Mouse (Mus musculus): Measurements from ENCODE around the gene Tmc6. TPM values are rescaled to one million over a fixed set of nuclear protein-coding genes. Genes with fewer than 3 reads are reported as not detected.
A peak's percentile ranks its signal among the peaks of the same experiment; 100 is the strongest.

The Tmc6 gene
- polyA plus RNA-seq, 1 experiment from 2014 or later, result 16.5 TPM

DNA sequence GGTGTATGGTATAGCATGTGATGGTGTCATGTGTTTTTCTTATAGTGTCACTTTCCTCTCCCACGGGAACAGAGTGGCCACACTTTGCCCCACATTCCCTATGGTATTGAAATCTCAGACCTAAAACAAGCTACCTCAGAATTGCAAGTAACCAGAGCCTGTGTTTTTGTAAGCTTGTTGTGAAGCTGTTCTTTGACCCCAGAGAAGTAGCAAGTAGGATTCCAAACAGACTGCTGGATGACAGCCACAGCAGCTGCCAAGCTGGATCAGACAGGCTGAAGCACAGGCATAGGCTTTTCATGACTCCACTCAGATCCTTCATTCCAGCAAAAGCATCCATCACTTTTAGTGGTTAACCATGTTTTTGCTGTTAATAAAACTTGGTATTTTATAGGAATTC is 53.2 kb downstream of the Tmc6 start:
- Histone ChIP-seq H3K4me3 (ENCODE audit: low read depth, low read length) (no peak overlapping the region), H3K4me2 (ENCODE audit: low read depth, low read length) (no peak overlapping the region), H3K27me3 (replicated peaks; ENCODE audit: control insufficient read depth, insufficient read depth, low read length) (no peaks in the 10 kb centered on the region), H3K9me3 (ENCODE audit: control insufficient read depth, low read length) (no peaks in the 10 kb centered on the region), H3K27ac (replicated peaks; ENCODE audit: low read depth, low read length) (peak overlapping the region; percentile 76), H3K4me1 (ENCODE audit: control insufficient read depth, insufficient read depth, low read length) (peaks cover 8% of the 10 kb centered on the region; the same call in 1 of the 2 replicates), H3K9ac (ENCODE audit: low read depth, low read length) (no peak overlapping the region), H3K36me3 (ENCODE audit: control insufficient read depth, insufficient read depth, low read length) (peaks cover 26% of the 10 kb centered on the region)
- 35% methylated on average over 1 of the region's 1 CpGs for WGBS
- DNase-seq (ENCODE audit: low spot score) (peak; percentile 87), ATAC-seq (ENCODE audit: low read depth) (peak; percentile 69)

DNA sequence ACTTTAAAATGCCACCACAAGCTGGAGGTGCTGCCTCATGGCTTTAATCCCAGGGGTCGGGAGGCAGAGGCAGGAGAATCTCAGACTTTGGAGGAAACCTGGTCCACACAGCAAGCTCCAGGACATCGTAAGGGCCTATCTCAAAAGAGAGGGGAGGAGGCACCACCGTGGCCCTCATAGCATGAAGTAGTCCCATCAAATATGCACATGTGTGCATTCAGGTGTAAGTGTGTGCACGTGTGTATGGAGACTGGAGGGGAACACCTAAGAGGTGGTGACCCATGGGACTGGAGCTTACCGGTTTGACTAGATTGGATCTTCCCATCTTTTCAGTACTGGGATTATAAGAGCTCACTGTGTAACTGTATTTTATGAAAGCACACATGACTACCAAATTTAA is 53.8 kb downstream of the Tmc6 start:
- H3K4me1 ChIP-seq (ENCODE audit: control insufficient read depth, insufficient read depth, low read length), result peaks cover 8% of the 10 kb centered on the region; the same call in 1 of the 2 replicates
- no peaks in the 10 kb centered on the region for H3K27me3 ChIP-seq (replicated peaks; ENCODE audit: control insufficient read depth, insufficient read depth, low read length)
- no peak overlapping the region for H3K4me2 ChIP-seq (ENCODE audit: low read depth, low read length)
- 88% methylated on average over 5 of the region's 5 CpGs for WGBS
- no peaks in the 10 kb centered on the region for H3K9me3 ChIP-seq (ENCODE audit: control insufficient read depth, low read length)
- H3K27ac ChIP-seq (replicated peaks; ENCODE audit: low read depth, low read length), result peak overlapping the region; percentile 76; the same call in 1 of the 2 replicates
- H3K9ac ChIP-seq (ENCODE audit: low read depth, low read length), result no peak overlapping the region
- peaks cover 26% of the 10 kb centered on the region for H3K36me3 ChIP-seq (ENCODE audit: control insufficient read depth, insufficient read depth, low read length)
- DNase-seq (ENCODE audit: low spot score), result no peak
- no peak overlapping the region for H3K4me3 ChIP-seq (ENCODE audit: low read depth, low read length)
- ATAC-seq (ENCODE audit: low read depth), result no peak

DNA sequence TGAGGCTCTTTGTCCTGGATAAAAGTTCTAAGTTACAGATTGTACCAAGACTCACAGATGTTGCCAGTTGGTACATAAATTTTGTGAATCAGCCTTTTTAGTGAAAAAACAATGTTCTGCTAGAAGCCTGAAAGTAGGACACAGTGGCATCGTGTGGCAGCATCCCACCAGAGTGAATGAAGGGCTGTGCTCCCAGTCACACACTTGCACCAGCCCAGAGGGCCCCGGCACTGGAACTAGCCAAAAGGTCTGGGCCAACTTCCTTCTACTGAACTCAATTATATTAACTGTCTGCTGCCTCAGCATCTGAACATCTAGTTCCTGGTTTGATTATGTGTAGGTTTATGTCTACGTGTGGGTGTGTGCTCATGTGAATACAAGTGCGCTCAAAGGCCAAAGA is 55.0 kb downstream of the Tmc6 start:
- Histone ChIP-seq H3K9me3 (ENCODE audit: control insufficient read depth, low read length) (no peaks in the 10 kb centered on the region), H3K36me3 (ENCODE audit: control insufficient read depth, insufficient read depth, low read length) (peaks cover 32% of the 10 kb centered on the region)
- 89% methylated on average over 4 of the region's 4 CpGs for WGBS

DNA sequence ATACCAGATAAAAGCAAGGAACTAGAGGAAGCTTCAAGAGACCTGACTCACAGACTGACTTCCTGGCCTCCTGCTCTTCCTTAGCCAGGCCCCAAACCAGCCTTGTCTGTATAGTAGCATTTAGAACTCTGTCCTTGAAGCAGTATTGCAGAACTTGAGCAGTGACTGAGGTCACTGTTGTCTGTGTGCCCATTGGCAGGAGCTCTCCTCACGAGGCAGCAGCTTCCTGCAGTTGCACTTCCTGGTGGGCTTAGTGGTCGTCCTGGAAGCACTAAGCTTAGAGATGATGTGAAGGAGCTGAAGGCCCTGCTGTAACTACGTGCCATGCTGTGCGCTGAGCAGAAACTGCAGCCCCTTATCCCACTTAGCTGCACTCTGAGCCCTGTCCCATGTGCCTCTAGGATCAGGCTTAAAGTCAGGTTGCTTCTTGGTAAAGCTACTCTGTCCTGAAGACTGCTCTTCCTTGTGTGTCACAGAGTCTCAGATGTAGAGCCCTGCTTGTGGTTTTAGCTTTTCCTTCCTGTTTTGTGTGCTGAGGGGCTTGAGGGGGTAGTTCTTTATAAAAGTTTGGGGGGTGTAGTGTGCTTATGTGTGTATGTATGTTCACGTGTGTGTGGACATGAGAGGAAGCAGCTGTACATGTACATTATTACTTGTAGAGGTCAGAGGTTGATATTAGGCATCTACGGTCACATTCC is 57.2 kb downstream of the Tmc6 start:
- DNase-seq (ENCODE audit: low spot score) (no peak), ATAC-seq (ENCODE audit: low read depth) (no peak)
- no peak overlapping the region for H3K27ac ChIP-seq (replicated peaks; ENCODE audit: low read depth, low read length)
- no peaks in the 10 kb centered on the region for H3K9me3 ChIP-seq (ENCODE audit: control insufficient read depth, low read length)
- no peak overlapping the region for H3K9ac ChIP-seq (ENCODE audit: low read depth, low read length)
- no peak overlapping the region for H3K4me3 ChIP-seq (ENCODE audit: low read depth, low read length)
- 81% methylated on average over 6 of the region's 6 CpGs for WGBS
- peaks cover 49% of the 10 kb centered on the region for H3K36me3 ChIP-seq (ENCODE audit: control insufficient read depth, insufficient read depth, low read length)
- H3K4me1 ChIP-seq (ENCODE audit: control insufficient read depth, insufficient read depth, low read length), result peaks cover 8% of the 10 kb centered on the region; the same call in 1 of the 2 replicates
- H3K27me3 ChIP-seq (replicated peaks; ENCODE audit: control insufficient read depth, insufficient read depth, low read length), result no peaks in the 10 kb centered on the region
- no peak overlapping the region for H3K4me2 ChIP-seq (ENCODE audit: low read depth, low read length)

More for the DNA sequence above, 55.0 kb downstream of the Tmc6 start:
- no peaks in the 10 kb centered on the region for H3K27me3 ChIP-seq (replicated peaks; ENCODE audit: control insufficient read depth, insufficient read depth, low read length)
- no peak overlapping the region for H3K4me2 ChIP-seq (ENCODE audit: low read depth, low read length)
- no peak overlapping the region for H3K9ac ChIP-seq (ENCODE audit: low read depth, low read length)
- H3K27ac ChIP-seq (replicated peaks; ENCODE audit: low read depth, low read length), result no peak overlapping the region
- no peak overlapping the region for H3K4me3 ChIP-seq (ENCODE audit: low read depth, low read length)
- ATAC-seq (ENCODE audit: low read depth), result no peak
- peaks cover 8% of the 10 kb centered on the region; the same call in 1 of the 2 replicates for H3K4me1 ChIP-seq (ENCODE audit: control insufficient read depth, insufficient read depth, low read length)
- no peak for DNase-seq (ENCODE audit: low spot score)

DNA sequence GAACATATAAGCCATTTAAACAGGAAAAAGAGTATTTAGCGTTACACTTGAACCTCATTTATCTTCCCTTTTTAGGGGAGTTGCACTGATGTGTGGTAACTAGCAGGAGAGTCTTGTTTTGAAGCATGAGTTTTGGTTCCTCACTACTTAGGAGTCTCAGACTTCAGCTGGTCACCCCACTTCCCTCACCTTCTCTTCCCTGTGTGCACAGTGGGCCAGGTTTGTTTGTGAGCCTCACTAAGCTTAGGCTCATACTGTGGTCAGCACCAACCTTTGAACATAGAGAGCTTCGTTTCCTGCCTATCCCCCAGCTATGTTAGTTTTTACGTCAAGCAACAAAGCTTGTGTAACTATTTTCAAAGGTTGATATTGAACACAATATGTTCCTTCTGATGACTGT is 63.2 kb downstream of the Tmc6 start:
- Histone ChIP-seq H3K9ac (ENCODE audit: low read depth, low read length) (no peak overlapping the region), H3K4me3 (ENCODE audit: low read depth, low read length) (no peak overlapping the region), H3K9me3 (ENCODE audit: control insufficient read depth, low read length) (no peaks in the 10 kb centered on the region), H3K27ac (replicated peaks; ENCODE audit: low read depth, low read length) (no peak overlapping the region), H3K27me3 (replicated peaks; ENCODE audit: control insufficient read depth, insufficient read depth, low read length) (no peaks in the 10 kb centered on the region), H3K4me1 (ENCODE audit: control insufficient read depth, insufficient read depth, low read length) (no peaks in the 10 kb centered on the region), H3K4me2 (ENCODE audit: low read depth, low read length) (no peak overlapping the region), H3K36me3 (ENCODE audit: control insufficient read depth, insufficient read depth, low read length) (peaks cover 93% of the 10 kb centered on the region)
- 87% methylated on average over 3 of the region's 3 CpGs for WGBS
- ATAC-seq (ENCODE audit: low read depth) (no peak), DNase-seq (ENCODE audit: low spot score) (no peak)

Other genes with a start within 250 kb of the Tmc6 start
- 15.2 and 16.3 TPM in 2 replicates for gene Tnrc6c, start 127.9 kb downstream of the Tmc6 start, polyA plus RNA-seq (2014; fragmentation: Nextera tagmentation; extraction: Ambion mirVana)
- 1.1 and 1.3 TPM in 2 replicates for gene Tmc8, start 122 bp downstream of the Tmc6 start, polyA plus RNA-seq (2014; fragmentation: Nextera tagmentation; extraction: Ambion mirVana)
- not detected in 2 replicates for gene 6030468B19Rik, start 15.5 kb upstream of the Tmc6 start, polyA plus RNA-seq (2014; fragmentation: Nextera tagmentation; extraction: Ambion mirVana)
- gene Gm20708, start 27.5 kb upstream of the Tmc6 start, polyA plus RNA-seq (2014; fragmentation: Nextera tagmentation; extraction: Ambion mirVana), result 0.25 and 0.86 TPM in 2 replicates
- 74.0 and 78.6 TPM in 2 replicates for gene Syngr2, start 27.5 kb upstream of the Tmc6 start, polyA plus RNA-seq (2014; fragmentation: Nextera tagmentation; extraction: Ambion mirVana)
- gene Afmid, start 43.7 kb upstream of the Tmc6 start, polyA plus RNA-seq (2014; fragmentation: Nextera tagmentation; extraction: Ambion mirVana), result 4.5 and 5.5 TPM in 2 replicates
- 108 and 119 TPM in 2 replicates for gene Tk1, start 43.9 kb upstream of the Tmc6 start, polyA plus RNA-seq (2014; fragmentation: Nextera tagmentation; extraction: Ambion mirVana)
- 229 and 265 TPM in 2 replicates for gene Birc5, start 67.1 kb upstream of the Tmc6 start, polyA plus RNA-seq (2014; fragmentation: Nextera tagmentation; extraction: Ambion mirVana)
- gene Tmem235, start 78.6 kb upstream of the Tmc6 start, polyA plus RNA-seq (2014; fragmentation: Nextera tagmentation; extraction: Ambion mirVana), result not detected in 2 replicates
- gene Tha1, start 91.3 kb upstream of the Tmc6 start, polyA plus RNA-seq (2014; fragmentation: Nextera tagmentation; extraction: Ambion mirVana), result 3.7 and 4.2 TPM in 2 replicates
- gene Socs3, start 187.8 kb upstream of the Tmc6 start, polyA plus RNA-seq (2014; fragmentation: Nextera tagmentation; extraction: Ambion mirVana), result 6.8 and 8.3 TPM in 2 replicates
- gene Pgs1, start 204.1 kb upstream of the Tmc6 start, polyA plus RNA-seq (2014; fragmentation: Nextera tagmentation; extraction: Ambion mirVana), result 31.0 and 34.7 TPM in 2 replicates

Measured in embryonic facial prominence, embryonic 14.5 days (tissue).